In genomic region chr4:120061727-120062126, GRCm38 (mm10) we compare ENCODE assay signal across 38 mouse cellular contexts. TPM values are rescaled to one million over a fixed set of nuclear protein-coding genes. Genes with fewer than 3 reads are reported as not detected.
"Had no signal": no experiment of that assay in that cellular context is flagged by ENCODE, and none has a peak within 500 bp of the region (broad histone marks: within the 10 kb centered on the region; RNA-seq: fewer than 3 reads in every experiment).

No protein-coding gene starts in this region.

- H3K36me3 ChIP-seq: heart, embryonic 10.5 days; heart, embryonic 12.5 days; hindbrain, embryonic 10.5 days; hindbrain, embryonic 12.5 days; intestine, embryonic 15.5 days; limb, embryonic 10.5 days; limb, embryonic 12.5 days had no signal

- DNase-seq: gastrocnemius, adult 2 months; gastrocnemius, postnatal 10 days; gastrocnemius, postnatal 36 days; heart, adult 18-20 months; heart, postnatal 10 days; heart, postnatal 4 days; kidney, adult 18-20 months; kidney, adult 8-10 months; kidney, postnatal 10 days; kidney, postnatal 25 days; kidney, postnatal 4 days; liver had no signal

- H3K9ac ChIP-seq: heart, embryonic 12.5 days; hindbrain, embryonic 12.5 days; hindbrain, embryonic 14.5 days; intestine, embryonic 15.5 days; limb, embryonic 12.5 days had no signal

- H3K4me2 ChIP-seq: heart, embryonic 12.5 days; hindbrain, embryonic 12.5 days; hindbrain, embryonic 14.5 days; intestine, embryonic 15.5 days; limb, embryonic 12.5 days had no signal

- H3K27me3 ChIP-seq: heart, embryonic 12.5 days; hindbrain, embryonic 12.5 days; intestine, embryonic 15.5 days; limb, embryonic 12.5 days had no signal

- H3K27ac ChIP-seq: gastrocnemius, adult 2 months; heart, embryonic 10.5 days; hindbrain, embryonic 10.5 days; hindbrain, embryonic 12.5 days; hindbrain, embryonic 14.5 days; intestine, embryonic 15.5 days; layer of hippocampus, adult 2 months; left cerebral cortex, adult 2 months; limb, embryonic 10.5 days; limb, embryonic 12.5 days had no signal

- ATAC-seq: hindbrain, embryonic 16.5 days; inflammation-experienced regulatory T-cells, adult 6 months; intestine, embryonic 15.5 days; intestine, postnatal 0 days had no signal

- H3K4me3 ChIP-seq: gastrocnemius, adult 2 months; heart, embryonic 10.5 days; heart, embryonic 12.5 days; hindbrain, embryonic 10.5 days; hindbrain, embryonic 12.5 days; intestine, embryonic 15.5 days; layer of hippocampus, adult 2 months; left cerebral cortex, adult 2 months; limb, embryonic 10.5 days; limb, embryonic 12.5 days had no signal

- H3K4me1 ChIP-seq: hindbrain, embryonic 12.5 days; intestine, embryonic 15.5 days; limb, embryonic 10.5 days; limb, embryonic 12.5 days had no signal

- H3K9me3 ChIP-seq: heart, embryonic 10.5 days; heart, embryonic 12.5 days; hindbrain, embryonic 10.5 days; hindbrain, embryonic 12.5 days; intestine, embryonic 15.5 days; limb, embryonic 10.5 days; limb, embryonic 12.5 days had no signal

RNA-seq across cellular contexts. Expression of gene AL607142.1, which starts 3.1 kb away (rescaled TPM):
- total RNA-seq: gastrocnemius, adult 2 months; gastrocnemius, postnatal 10 days; gastrocnemius, postnatal 36 days; heart, adult 18-20 months; heart, adult 8-10 months; heart, postnatal 10 days; heart, postnatal 25 days; heart, postnatal 4 days; layer of hippocampus, adult 2 months; layer of hippocampus, postnatal 10 days; layer of hippocampus, postnatal 25 days; left cerebral cortex, adult 2 months; left cerebral cortex, postnatal 14 days; left cerebral cortex, postnatal 36 days had no signal
- polyA plus RNA-seq: frontal cortex, adult 2 months; gonadal fat pad, adult 2 months; heart, embryonic 10.5 days; heart, embryonic 12.5 days; heart, embryonic 14.5 days; heart, embryonic 16.5 days; hindbrain, embryonic 10.5 days; hindbrain, embryonic 12.5 days; hindbrain, embryonic 14.5 days; hindbrain, embryonic 16.5 days; inflammation-experienced regulatory T-cells, adult 6 months; intestine, embryonic 15.5 days; intestine, postnatal 0 days; kidney, embryonic 14.5 days; kidney, embryonic 16.5 days; limb, embryonic 10.5 days; limb, embryonic 12.5 days; limb, embryonic 14.5 days had no signal
